9 mouse cellular contexts compared by ENCODE assay signal in genomic region chr5:107201509-107202182, GRCm38 (mm10).
A peak's percentile ranks its signal among the peaks of the same experiment; 100 is the strongest.
DNase-seq lines count a peak whose midpoint lies in the region; ATAC-seq lines count a peak whose summit lies in the region.
"Had no signal": no experiment of that assay in that cellular context is flagged by ENCODE, and none has a peak within 500 bp of the region (broad histone marks: within the 10 kb centered on the region; RNA-seq: fewer than 3 reads in every experiment).

No protein-coding gene starts in this region.

- no peak for DNase-seq in kidney, adult 11 months
- peak; percentile 78 for DNase-seq in CD4-positive helper T cell, adult 2 months (ENCODE audit: low read depth, low spot score)
- no peak for DNase-seq in embryonic facial prominence, embryonic 10.5 days (ENCODE audit: low spot score)
- DNase-seq in cerebellum, postnatal 10 days = no peak
- no peak for DNase-seq in ovary, postnatal 36 days (ENCODE audit: low spot score)
- no peak for DNase-seq in layer of hippocampus, adult 9-11 months
- DNase-seq: gastrocnemius, postnatal 10 days had no signal

- H3K4me2 ChIP-seq in kidney, embryonic 14.5 days (replicated peaks; ENCODE audit: low read depth, low read length) = no peak overlapping the region
- no peak overlapping the region for H3K4me2 ChIP-seq in limb, embryonic 12.5 days

- no peaks in the 10 kb centered on the region for H3K36me3 ChIP-seq in kidney, embryonic 14.5 days (ENCODE audit: control insufficient read depth, insufficient read depth, low read length)
- H3K36me3 ChIP-seq in embryonic facial prominence, embryonic 10.5 days (replicated peaks) = no peaks in the 10 kb centered on the region
- peaks cover 9% of the 10 kb centered on the region; the same call in 1 of the 2 replicates for H3K36me3 ChIP-seq in limb, embryonic 12.5 days

- H3K9ac ChIP-seq in kidney, embryonic 14.5 days (ENCODE audit: low read depth, low read length) = no peak overlapping the region
- no peak overlapping the region for H3K9ac ChIP-seq in limb, embryonic 12.5 days (replicated peaks)

- H3K4me1 ChIP-seq in kidney, embryonic 14.5 days (ENCODE audit: control insufficient read depth, insufficient read depth, low read length) = peaks cover 26% of the 10 kb centered on the region
- H3K4me1 ChIP-seq in embryonic facial prominence, embryonic 10.5 days = peaks cover 47% of the 10 kb centered on the region
- H3K4me1 ChIP-seq in limb, embryonic 12.5 days (replicated peaks) = peaks cover 60% of the 10 kb centered on the region

- WGBS in kidney, embryonic 14.5 days = 63% methylated on average over 9 of the region's 9 CpGs
- WGBS in embryonic facial prominence, embryonic 10.5 days = 66% methylated on average over 9 of the region's 9 CpGs
- WGBS in limb, embryonic 12.5 days = 58% methylated on average over 9 of the region's 9 CpGs

- H3K27ac ChIP-seq in kidney, embryonic 14.5 days (ENCODE audit: low read depth, low read length) = peak overlapping the region; percentile 77; the same call in 1 of the 2 replicates
- peak overlapping the region; percentile 65; the same call in 1 of the 2 replicates for H3K27ac ChIP-seq in embryonic facial prominence, embryonic 10.5 days (replicated peaks)
- H3K27ac ChIP-seq in limb, embryonic 12.5 days = peak overlapping the region; percentile 45; the same call in 1 of the 2 replicates

- ATAC-seq in kidney, embryonic 14.5 days (ENCODE audit: low FRiP score, low TSS enrichment) = no peak
- ATAC-seq in limb, embryonic 12.5 days (ENCODE audit: insufficient number of reproducible peaks, insufficient read depth, low FRiP score, low TSS enrichment, low read depth) = no peak

- no peak overlapping the region for H3K4me3 ChIP-seq in kidney, embryonic 14.5 days (ENCODE audit: low read length)
- no peak overlapping the region for H3K4me3 ChIP-seq in embryonic facial prominence, embryonic 10.5 days
- H3K4me3 ChIP-seq in limb, embryonic 12.5 days (replicated peaks) = no peak overlapping the region

- H3K9me3 ChIP-seq in kidney, embryonic 14.5 days (ENCODE audit: control insufficient read depth, low read length) = no peaks in the 10 kb centered on the region
- no peaks in the 10 kb centered on the region for H3K9me3 ChIP-seq in embryonic facial prominence, embryonic 10.5 days
- no peaks in the 10 kb centered on the region for H3K9me3 ChIP-seq in limb, embryonic 12.5 days

- no peaks in the 10 kb centered on the region for H3K27me3 ChIP-seq in kidney, embryonic 14.5 days (ENCODE audit: control insufficient read depth, insufficient read depth, low read length)
- H3K27me3 ChIP-seq in embryonic facial prominence, embryonic 10.5 days (replicated peaks; ENCODE audit: low read depth, poor library complexity, severe bottlenecking) = no peaks in the 10 kb centered on the region
- H3K27me3 ChIP-seq in limb, embryonic 12.5 days = no peaks in the 10 kb centered on the region
